Comparison of ENCODE assay signal across 13 mouse cellular contexts in the genomic region with DNA sequence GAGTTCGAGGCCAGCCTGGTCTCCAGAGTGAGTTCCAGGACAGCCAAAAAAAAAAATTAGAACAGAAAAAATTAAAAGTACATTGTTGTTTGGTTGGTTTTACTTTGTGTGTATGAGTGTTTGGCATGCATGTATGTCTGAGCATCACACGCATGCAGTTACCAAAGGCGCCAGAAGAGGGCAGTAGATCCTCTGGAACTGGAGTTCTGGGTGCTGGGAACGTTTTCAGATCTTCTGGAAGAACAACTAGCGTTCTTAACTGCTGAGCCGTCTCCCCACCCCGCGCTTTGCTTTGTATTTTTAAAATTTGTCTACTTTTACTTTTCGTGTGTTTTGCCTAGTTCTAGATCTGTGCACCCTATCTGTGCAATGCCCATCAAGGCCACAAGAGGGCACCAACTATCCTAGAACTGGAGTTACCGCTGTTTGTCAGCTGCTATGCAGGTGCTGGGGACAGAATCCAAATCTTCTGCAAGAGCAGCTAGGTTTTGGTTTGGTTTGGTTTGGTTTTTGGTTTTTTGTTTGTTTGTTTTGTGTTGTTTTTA.
DNase-seq lines count a peak whose midpoint lies in the region; ATAC-seq and TF ChIP-seq lines count a peak whose summit lies in the region.
"Had no signal": no experiment of that assay in that cellular context is flagged by ENCODE, and none has a peak within 500 bp of the region (broad histone marks: within the 10 kb centered on the region; RNA-seq: fewer than 3 reads in every experiment).

No protein-coding gene starts in this region.

- intact Hi-C loops in left cerebral cortex, adult 2 months (cut with DNase I), result loop anchor here (5.0 kb wide), 1 partner anchor 472 kb away; no protein-coding TSS in a partner anchor
- intact Hi-C loops in left cerebral cortex, postnatal 25 days (cut with DNase I), result no loop called here

- H3K4me3 ChIP-seq in left cerebral cortex, adult 2 months, result no peak overlapping the region
- no peak overlapping the region for H3K4me3 ChIP-seq in E14TG2a.4 (replicated peaks; ENCODE audit: low read length)
- H3K4me3 ChIP-seq in midbrain, embryonic 16.5 days (ENCODE audit: low read depth, low read length), result no peak overlapping the region
- no peak overlapping the region for H3K4me3 ChIP-seq in midbrain, embryonic 10.5 days
- H3K4me3 ChIP-seq: hindbrain, embryonic 13.5 days had no signal

- no peaks in the 10 kb centered on the region for H3K27me3 ChIP-seq in E14TG2a.4 (ENCODE audit: insufficient read depth, low read length)
- H3K27me3 ChIP-seq in midbrain, embryonic 16.5 days (ENCODE audit: control insufficient read depth, insufficient read depth, low read depth, low read length), result no peaks in the 10 kb centered on the region
- H3K27me3 ChIP-seq in midbrain, embryonic 10.5 days (ENCODE audit: low read depth, poor library complexity, severe bottlenecking), result 0 out of 2 replicates have a peak, but pooled peaks cover 4% of the 10 kb centered on the region
- H3K27me3 ChIP-seq: hindbrain, embryonic 13.5 days had no signal

- no peak for ATAC-seq in CD4-positive, CD25-positive, alpha-beta regulatory T cell, adult 4 months
- no peak for ATAC-seq in midbrain, embryonic 16.5 days
- ATAC-seq: forebrain, postnatal 0 days had no signal

- TF ChIP-seq CTCF in left cerebral cortex, adult 2 months (IDR thresholded peaks at IDR 0.05), result peak; percentile 27
- TF ChIP-seq CTCF in E14TG2a.4 (conservative IDR thresholded peaks at IDR 0.05; ENCODE audit: low read length), result peak; percentile 52

- no peaks in the 10 kb centered on the region for H3K36me3 ChIP-seq in E14TG2a.4 (ENCODE audit: insufficient read depth, low read length)
- H3K36me3 ChIP-seq in midbrain, embryonic 16.5 days (ENCODE audit: control insufficient read depth, insufficient read depth, low read length), result no peaks in the 10 kb centered on the region
- no peaks in the 10 kb centered on the region for H3K36me3 ChIP-seq in midbrain, embryonic 10.5 days
- H3K36me3 ChIP-seq: hindbrain, embryonic 13.5 days had no signal

- DNase-seq in CD4-positive, CD25-positive, alpha-beta regulatory T cell, adult 2 months (ENCODE audit: low read depth, low spot score), result peak; percentile 0
- no peak for DNase-seq in left cerebral cortex, adult 2 months (ENCODE audit: extremely low spot score in 1 of 2, low spot score in 2 of 2)
- DNase-seq in left cerebral cortex, postnatal 25 days (ENCODE audit: low spot score in 2 of 2), result no peak
- DNase-seq in c-Kit-positive CD71-positive TER-119-positive erythroid progenitor cells, embryonic 14.5 days (ENCODE audit: low spot score), result peak; percentile 1
- no peak for DNase-seq in midbrain, embryonic 10.5 days (ENCODE audit: low spot score)
- DNase-seq: adrenal gland, postnatal 10 days; forebrain, postnatal 0 days; gastrocnemius, postnatal 25 days; midbrain, embryonic 14.5 days had no signal

- H3K4me2 ChIP-seq in midbrain, embryonic 16.5 days (ENCODE audit: low read length), result no peak overlapping the region
- H3K4me2 ChIP-seq: hindbrain, embryonic 13.5 days had no signal

- H3K9me3 ChIP-seq in E14TG2a.4 (ENCODE audit: low read length), result no peaks in the 10 kb centered on the region
- no peaks in the 10 kb centered on the region for H3K9me3 ChIP-seq in midbrain, embryonic 16.5 days (replicated peaks; ENCODE audit: control insufficient read depth, low read length, poor library complexity, severe bottlenecking)
- 0 out of 2 replicates have a peak, but pooled peaks cover 3% of the 10 kb centered on the region for H3K9me3 ChIP-seq in midbrain, embryonic 10.5 days (replicated peaks)
- H3K9me3 ChIP-seq: hindbrain, embryonic 13.5 days had no signal

- WGBS in midbrain, embryonic 16.5 days, result 74% methylated on average over 10 of the region's 10 CpGs
- WGBS in midbrain, embryonic 10.5 days, result 70% methylated on average over 10 of the region's 10 CpGs

- H3K27ac ChIP-seq in left cerebral cortex, adult 2 months, result no peak overlapping the region
- H3K27ac ChIP-seq in midbrain, embryonic 16.5 days (ENCODE audit: low read length), result no peak overlapping the region
- H3K27ac ChIP-seq in midbrain, embryonic 10.5 days (replicated peaks), result no peak overlapping the region
- H3K27ac ChIP-seq: hindbrain, embryonic 13.5 days had no signal

- H3K9ac ChIP-seq in midbrain, embryonic 16.5 days (ENCODE audit: low read depth, low read length), result no peak overlapping the region
- H3K9ac ChIP-seq: forebrain, postnatal 0 days; hindbrain, embryonic 13.5 days had no signal

- H3K4me1 ChIP-seq in E14TG2a.4 (replicated peaks; ENCODE audit: low read depth, low read length), result no peaks in the 10 kb centered on the region; the same call in 1 of the 2 replicates
- H3K4me1 ChIP-seq in midbrain, embryonic 16.5 days (ENCODE audit: control insufficient read depth, insufficient read depth, low read length), result no peaks in the 10 kb centered on the region
- H3K4me1 ChIP-seq in midbrain, embryonic 10.5 days, result peaks cover 10% of the 10 kb centered on the region
- H3K4me1 ChIP-seq: hindbrain, embryonic 13.5 days had no signal

Comparison
In these comparisons a context has a peak if more than half of its experiments do, and no peak if none do; other contexts are left out.
1. DNase-seq: peak in CD4-positive, CD25-positive, alpha-beta regulatory T cell, adult 2 months (single experiment) and c-Kit-positive CD71-positive TER-119-positive erythroid progenitor cells, embryonic 14.5 days (single experiment); none in left cerebral cortex, adult 2 months (0 of 2), left cerebral cortex, postnatal 25 days (0 of 2) and midbrain, embryonic 10.5 days (single experiment).